Mouse (Mus musculus): ENCODE data around the gene Lpin1.

The Lpin1 gene

DNA sequence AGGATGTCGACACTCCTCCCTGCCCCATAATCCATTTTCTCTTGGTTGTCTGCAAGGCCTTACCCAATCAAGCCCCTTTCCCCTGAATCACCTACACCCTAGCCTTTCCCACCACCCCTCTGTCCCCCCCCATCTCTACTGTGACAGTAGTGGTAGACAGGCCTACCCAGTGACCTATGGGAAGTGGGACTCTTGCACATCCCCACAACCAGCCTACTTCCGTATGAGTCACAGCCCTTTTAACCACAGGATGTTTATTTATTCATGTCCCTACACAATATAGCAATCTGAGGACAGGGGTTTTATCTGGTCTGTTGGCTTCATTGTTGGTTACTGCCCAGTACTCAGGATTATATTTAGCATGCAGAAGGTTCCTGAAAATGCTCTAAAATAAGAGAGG is 84.6 kb downstream of the Lpin1 start:
- no peak for DNase-seq

DNA sequence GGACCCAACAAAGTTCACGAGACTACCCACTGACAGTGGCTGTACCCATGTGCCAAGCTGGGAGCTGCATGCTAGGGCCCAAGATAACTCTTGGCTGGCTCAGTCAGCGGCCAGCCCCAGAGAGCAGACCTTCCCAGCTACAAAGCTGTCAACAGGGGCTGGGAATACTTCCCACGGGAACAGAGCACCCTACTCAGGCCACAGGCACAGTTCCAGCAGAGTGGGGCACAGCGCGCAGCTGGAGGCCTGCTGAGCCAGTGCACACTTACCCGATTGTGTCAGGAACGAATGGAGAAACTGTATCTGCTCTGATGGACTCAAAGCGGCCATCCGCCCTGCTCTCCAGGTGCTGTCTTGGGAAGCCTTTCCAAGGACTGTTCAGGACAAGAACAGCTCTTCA is 95.6 kb downstream of the Lpin1 start:
- DNase-seq = no peak

DNA sequence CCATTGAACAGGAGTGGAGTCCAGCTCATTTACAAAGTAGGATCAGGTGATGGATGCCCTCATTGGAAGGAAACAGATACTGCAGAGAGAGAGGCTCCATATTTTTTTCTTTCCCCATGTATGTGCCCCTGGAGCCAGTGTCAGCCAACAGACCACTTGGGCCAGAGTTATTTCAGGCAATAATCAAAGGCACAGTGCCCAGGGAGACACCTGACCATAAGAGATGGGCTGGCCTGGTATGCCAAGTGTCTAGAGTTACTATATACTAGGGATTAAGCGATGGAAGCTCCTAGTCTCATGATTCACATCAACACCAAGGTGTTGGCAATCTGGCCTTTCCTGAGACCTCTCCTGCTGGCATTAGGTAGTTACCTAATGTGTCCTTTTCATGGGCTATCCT is 97.8 kb downstream of the Lpin1 start:
- no peak for DNase-seq

DNA sequence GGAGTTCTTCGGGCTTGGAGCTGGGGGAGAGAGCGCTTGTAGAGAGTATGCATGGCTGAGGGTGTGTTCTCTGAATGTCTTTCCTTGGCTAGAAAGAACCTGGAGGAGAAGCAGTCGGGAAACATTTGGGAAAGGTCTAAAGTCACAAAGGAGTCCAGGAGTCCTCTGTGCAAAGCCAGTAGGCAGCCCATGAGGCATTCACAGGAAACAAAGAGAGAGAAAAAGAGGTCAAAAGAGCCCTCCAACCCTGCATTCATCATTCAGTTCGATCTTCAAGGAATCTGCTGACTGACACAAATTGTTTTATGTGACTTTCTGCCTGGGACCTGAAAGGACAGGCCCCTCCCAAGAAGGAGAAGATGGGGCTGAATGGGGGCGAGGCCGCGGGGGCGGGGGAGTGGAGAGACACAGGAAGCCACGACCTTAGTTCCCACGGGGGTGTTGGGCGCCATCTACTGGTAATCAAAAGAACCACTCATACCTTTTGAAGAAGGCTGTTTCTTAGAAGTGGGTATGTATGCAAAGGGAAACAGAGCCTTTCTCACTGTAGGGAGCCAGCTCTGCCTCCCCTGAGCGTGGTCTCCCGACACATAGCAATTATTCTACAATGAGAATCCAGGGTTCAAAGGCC is 101.5 kb downstream of the Lpin1 start:
- DNase-seq = peak; percentile 54 to 77

DNA sequence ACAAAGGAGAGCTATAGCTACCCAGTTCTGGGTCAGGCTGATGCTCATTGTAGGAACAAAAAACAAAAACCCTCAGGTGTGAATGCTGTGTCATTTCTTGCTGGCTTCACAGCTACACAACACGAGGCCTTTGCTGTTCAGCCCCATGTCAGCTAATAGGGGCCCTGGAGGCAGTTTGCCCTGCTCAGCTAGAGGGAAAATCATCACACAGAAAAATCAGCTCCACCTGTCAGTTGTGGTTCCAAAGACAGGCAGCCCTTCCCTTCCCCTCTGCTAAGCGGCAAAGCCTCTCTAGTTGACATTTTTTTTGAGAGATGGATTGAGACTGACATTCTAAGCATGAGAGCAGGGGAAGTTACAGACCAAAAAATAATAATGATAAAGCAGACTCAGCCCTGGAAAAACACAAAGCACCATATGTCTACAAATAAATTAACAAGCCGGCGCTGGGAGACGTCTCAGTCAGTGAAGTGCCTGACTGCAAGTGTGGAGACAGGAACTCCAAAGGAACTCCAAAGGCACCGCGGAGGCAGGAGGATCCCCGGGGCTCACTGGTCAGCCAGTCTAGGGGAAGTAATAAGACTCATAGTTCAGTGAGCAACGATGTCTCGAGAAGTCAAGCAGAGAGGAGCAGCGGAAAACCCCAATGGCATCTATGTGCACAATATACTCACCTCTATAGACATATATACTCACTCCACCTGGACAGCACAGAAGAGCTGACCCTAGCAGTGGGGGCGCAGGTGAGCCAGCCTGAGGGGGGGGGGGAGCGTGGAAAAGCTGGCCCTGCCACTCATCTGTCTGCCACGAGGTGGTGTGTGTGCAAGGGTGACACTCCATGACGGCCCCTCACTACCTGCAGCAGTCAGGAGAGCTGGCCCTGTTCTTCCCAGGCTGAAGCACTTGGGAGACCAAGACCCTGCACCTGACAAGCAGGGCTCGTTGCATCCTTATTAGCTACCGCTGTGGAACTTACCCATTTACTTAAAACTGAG is 103.7 kb downstream of the Lpin1 start:
- no peak for DNase-seq

DNA sequence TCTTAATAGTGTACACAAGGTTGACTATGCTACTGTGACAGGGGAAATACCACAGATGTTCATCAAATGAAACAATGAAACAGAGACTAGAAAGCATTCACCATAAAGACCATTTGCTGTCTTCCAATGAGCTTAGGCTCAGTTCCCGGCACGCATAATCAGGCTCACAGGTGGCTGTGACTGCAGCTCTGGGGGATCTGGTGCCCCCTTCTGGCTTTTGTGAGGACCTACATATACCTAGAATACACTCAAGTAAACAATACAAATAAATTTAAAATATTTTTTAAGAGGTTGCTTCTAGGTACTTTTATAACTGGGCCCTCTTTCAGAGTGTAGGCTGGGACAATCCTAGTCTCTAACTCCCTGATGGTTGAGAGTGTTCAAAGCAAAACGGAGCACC is 106.5 kb downstream of the Lpin1 start:
- DNase-seq = no peak

DNA sequence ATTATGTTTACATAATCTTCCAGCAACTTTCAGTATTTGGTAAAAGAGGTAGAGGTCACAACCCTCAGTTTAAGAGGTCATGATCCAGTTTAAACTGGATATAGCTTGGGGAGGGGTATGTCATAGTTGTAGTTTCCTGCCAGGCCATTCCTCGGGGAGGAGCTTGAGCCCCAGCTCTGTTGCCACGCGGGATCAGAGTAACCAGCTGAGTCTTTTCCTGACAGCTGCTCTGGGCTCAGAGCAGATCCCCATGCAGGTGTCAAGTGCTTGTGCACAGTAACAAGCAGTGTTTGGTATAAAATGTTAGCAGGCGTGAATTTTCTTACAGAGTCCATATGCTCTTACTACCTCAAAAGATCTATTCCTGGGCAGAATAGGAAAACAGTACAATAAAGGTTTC is 112.8 kb downstream of the Lpin1 start:
- DNase-seq = no peak

DNA sequence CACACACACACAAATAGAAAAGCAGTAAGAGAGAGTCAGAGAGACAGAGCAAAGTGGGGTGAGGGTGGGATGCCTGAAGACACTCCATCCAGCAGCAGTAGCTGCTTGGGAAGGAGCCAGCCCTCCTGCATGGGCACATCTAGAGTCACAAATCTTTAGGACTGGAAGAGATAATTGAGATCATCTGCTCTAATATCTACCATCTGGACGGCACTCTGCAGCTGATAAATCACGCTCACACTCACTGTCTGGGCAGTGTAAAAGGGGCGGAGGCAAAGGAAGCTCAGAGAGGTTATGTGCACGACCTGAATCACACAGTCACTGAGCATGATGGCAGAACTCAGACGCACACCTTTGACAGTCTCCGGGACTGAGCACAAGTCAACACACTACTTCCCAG is 118.1 kb downstream of the Lpin1 start:
- DNase-seq = no peak

DNA sequence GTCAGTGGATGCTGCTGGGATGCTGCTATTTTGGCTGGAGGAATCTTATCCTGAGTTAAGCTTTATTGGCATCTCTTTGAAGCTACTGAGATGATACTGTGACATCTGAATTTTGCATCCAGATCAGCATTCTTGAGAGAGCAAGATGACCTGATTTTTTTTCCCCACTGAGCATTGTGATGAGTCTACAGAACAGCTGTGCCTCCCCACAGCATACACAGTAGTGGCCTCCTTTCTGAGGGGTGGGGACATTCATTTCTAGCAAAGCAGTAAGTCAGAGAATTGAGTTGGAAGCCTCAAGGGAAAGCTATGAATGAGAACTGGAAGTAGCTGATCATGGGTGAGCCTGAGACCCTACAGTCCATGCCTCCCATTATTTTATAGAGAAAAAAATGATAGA is 121.9 kb downstream of the Lpin1 start:
- no peak for DNase-seq

DNA sequence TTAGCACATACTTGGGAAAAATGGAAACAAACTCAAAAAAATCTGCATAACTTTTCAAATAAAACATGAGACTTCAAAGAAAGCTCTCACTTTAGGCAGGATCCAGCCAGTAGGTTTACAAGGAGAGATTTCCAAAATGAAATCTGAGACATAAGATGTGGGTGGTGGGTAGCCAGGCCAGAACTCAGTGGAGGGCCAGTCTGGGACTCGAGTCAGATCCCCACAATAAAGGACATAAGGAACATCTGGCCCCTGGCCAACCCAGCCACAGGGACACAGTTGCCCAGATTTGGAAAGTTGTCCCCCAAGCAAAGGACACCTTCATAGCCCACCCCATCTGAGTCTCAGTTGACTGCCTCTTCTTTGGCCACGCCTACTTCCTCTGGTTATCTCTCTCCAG is 123.3 kb downstream of the Lpin1 start:
- DNase-seq = no peak
